Mouse (Mus musculus): ENCODE measurements around the gene Gab2. TPM values are rescaled to one million over a fixed set of nuclear protein-coding genes. Genes with fewer than 3 reads are reported as not detected.

Gene Gab2
- polyA plus RNA-seq, 1 experiment from 2014 or later = 12.1 TPM

- Histone ChIP-seq H3K4me1 (ENCODE audit: control insufficient read depth, insufficient read depth, low read length) (no peaks in the 10 kb centered on the region), H3K27me3 (ENCODE audit: control insufficient read depth, insufficient read depth, low read length) (no peaks in the 10 kb centered on the region), H3K9me3 (ENCODE audit: control insufficient read depth, low read length) (no peaks in the 10 kb centered on the region), H3K4me2 (replicated peaks; ENCODE audit: low read depth, low read length) (no peak overlapping the region), H3K27ac (ENCODE audit: low read depth, low read length) (no peak overlapping the region), H3K36me3 (ENCODE audit: control insufficient read depth, insufficient read depth, low read length) (peaks cover 7% of the 10 kb centered on the region), H3K4me3 (ENCODE audit: low read length) (no peak overlapping the region), H3K9ac (ENCODE audit: low read depth, low read length) (no peak overlapping the region)
- ATAC-seq (ENCODE audit: low FRiP score, low TSS enrichment) = no peak
These were observed 189.0 kb downstream of the Gab2 start for GRCm38 (mm10) chr7:97270367-97270766.

DNA sequence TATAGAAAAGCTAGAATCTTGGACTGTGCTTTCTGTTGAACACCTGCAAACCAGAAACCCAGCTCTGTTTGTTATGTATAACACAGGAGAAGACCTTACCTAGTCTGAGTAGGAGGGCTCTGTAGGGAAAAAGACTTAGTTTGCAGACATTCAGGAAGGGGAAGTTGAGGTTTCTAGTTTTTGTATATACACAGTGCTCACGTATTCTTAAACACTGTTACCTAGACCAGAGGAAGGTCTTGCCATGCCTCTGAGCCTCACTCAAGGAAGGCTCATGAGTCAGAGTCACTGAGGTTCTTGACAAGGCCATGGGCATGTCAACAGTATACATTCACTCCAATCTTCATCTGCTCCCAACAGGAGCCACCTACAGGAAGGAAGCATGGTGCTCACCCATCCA is 189.7 kb downstream of the Gab2 start:
- H3K4me1 ChIP-seq (ENCODE audit: control insufficient read depth, insufficient read depth, low read length) = no peaks in the 10 kb centered on the region
- no peak for ATAC-seq (ENCODE audit: low FRiP score, low TSS enrichment)
- H3K9me3 ChIP-seq (ENCODE audit: control insufficient read depth, low read length) = no peaks in the 10 kb centered on the region
- H3K4me3 ChIP-seq (ENCODE audit: low read length) = no peak overlapping the region
- H3K4me2 ChIP-seq (replicated peaks; ENCODE audit: low read depth, low read length) = no peak overlapping the region
- H3K36me3 ChIP-seq (ENCODE audit: control insufficient read depth, insufficient read depth, low read length) = peaks cover 7% of the 10 kb centered on the region
- H3K9ac ChIP-seq (ENCODE audit: low read depth, low read length) = no peak overlapping the region
- H3K27ac ChIP-seq (ENCODE audit: low read depth, low read length) = no peak overlapping the region
- no peaks in the 10 kb centered on the region for H3K27me3 ChIP-seq (ENCODE audit: control insufficient read depth, insufficient read depth, low read length)
- WGBS = 89% methylated on average over 1 of the region's 1 CpGs

GRCm38 (mm10) chr7:97296986-97297385 is 215.6 kb downstream of the Gab2 start:
- H3K4me3 ChIP-seq (ENCODE audit: low read length) = no peak overlapping the region
- no peak for ATAC-seq (ENCODE audit: low FRiP score, low TSS enrichment)
- 53% methylated on average over 2 of the region's 2 CpGs for WGBS
- no peak overlapping the region for H3K27ac ChIP-seq (ENCODE audit: low read depth, low read length)
- no peaks in the 10 kb centered on the region for H3K4me1 ChIP-seq (ENCODE audit: control insufficient read depth, insufficient read depth, low read length)
- H3K9me3 ChIP-seq (ENCODE audit: control insufficient read depth, low read length) = no peaks in the 10 kb centered on the region
- no peaks in the 10 kb centered on the region for H3K27me3 ChIP-seq (ENCODE audit: control insufficient read depth, insufficient read depth, low read length)
- peaks cover 27% of the 10 kb centered on the region for H3K36me3 ChIP-seq (ENCODE audit: control insufficient read depth, insufficient read depth, low read length)
- H3K4me2 ChIP-seq (replicated peaks; ENCODE audit: low read depth, low read length) = no peak overlapping the region
- H3K9ac ChIP-seq (ENCODE audit: low read depth, low read length) = no peak overlapping the region

DNA sequence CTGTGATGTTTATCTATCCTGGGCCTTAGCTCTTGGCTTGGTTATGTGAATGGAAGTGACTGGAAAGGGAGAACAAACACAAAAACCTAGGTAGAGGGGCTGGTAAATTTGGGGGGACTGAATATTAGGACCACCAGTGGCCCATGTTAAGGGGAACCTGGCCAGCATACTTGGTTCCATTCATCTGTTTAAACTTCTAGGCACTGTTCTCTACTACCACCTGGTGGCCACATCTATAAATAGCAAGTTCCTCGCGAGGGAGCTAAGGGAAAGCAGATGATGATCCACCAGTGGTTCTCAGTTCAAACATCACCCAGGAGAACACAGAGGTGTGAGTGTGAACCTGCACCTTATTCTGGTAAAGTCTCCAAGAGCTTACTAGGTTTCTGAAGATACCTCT is 216.1 kb downstream of the Gab2 start:
- WGBS = 0% methylated on average over 2 of the region's 2 CpGs
- no peak overlapping the region for H3K4me2 ChIP-seq (replicated peaks; ENCODE audit: low read depth, low read length)
- H3K36me3 ChIP-seq (ENCODE audit: control insufficient read depth, insufficient read depth, low read length) = peaks cover 32% of the 10 kb centered on the region
- no peak overlapping the region for H3K27ac ChIP-seq (ENCODE audit: low read depth, low read length)
- H3K4me3 ChIP-seq (ENCODE audit: low read length) = no peak overlapping the region
- no peak overlapping the region for H3K9ac ChIP-seq (ENCODE audit: low read depth, low read length)
- H3K4me1 ChIP-seq (ENCODE audit: control insufficient read depth, insufficient read depth, low read length) = no peaks in the 10 kb centered on the region
- no peaks in the 10 kb centered on the region for H3K9me3 ChIP-seq (ENCODE audit: control insufficient read depth, low read length)
- ATAC-seq (ENCODE audit: low FRiP score, low TSS enrichment) = no peak
- H3K27me3 ChIP-seq (ENCODE audit: control insufficient read depth, insufficient read depth, low read length) = no peaks in the 10 kb centered on the region

DNA sequence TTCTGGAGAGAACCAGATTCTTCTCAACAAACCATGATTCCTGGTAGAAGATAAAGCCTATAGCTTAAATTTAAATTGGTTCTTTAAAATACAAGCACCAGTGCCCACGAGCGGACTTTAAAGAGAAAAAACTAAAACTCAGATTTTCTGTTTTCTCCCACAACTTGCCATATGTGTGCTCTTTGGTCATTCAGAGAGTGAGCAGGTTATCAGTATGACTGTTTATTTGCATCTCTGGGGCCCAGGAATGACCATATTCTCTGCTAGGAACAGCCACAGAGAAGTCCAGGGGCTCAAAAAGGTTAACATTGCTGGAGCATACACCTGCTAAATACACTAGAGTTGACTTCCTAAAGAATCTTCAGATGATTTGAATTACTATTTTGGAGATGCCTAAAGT is 216.9 kb downstream of the Gab2 start:
- 97% methylated on average over 2 of the region's 2 CpGs for WGBS
- H3K27me3 ChIP-seq (ENCODE audit: control insufficient read depth, insufficient read depth, low read length) = no peaks in the 10 kb centered on the region
- ATAC-seq (ENCODE audit: low FRiP score, low TSS enrichment) = no peak
- no peaks in the 10 kb centered on the region for H3K9me3 ChIP-seq (ENCODE audit: control insufficient read depth, low read length)
- no peak overlapping the region for H3K27ac ChIP-seq (ENCODE audit: low read depth, low read length)
- H3K4me3 ChIP-seq (ENCODE audit: low read length) = no peak overlapping the region
- no peaks in the 10 kb centered on the region for H3K4me1 ChIP-seq (ENCODE audit: control insufficient read depth, insufficient read depth, low read length)
- no peak overlapping the region for H3K9ac ChIP-seq (ENCODE audit: low read depth, low read length)
- no peak overlapping the region for H3K4me2 ChIP-seq (replicated peaks; ENCODE audit: low read depth, low read length)
- H3K36me3 ChIP-seq (ENCODE audit: control insufficient read depth, insufficient read depth, low read length) = peaks cover 40% of the 10 kb centered on the region

DNA sequence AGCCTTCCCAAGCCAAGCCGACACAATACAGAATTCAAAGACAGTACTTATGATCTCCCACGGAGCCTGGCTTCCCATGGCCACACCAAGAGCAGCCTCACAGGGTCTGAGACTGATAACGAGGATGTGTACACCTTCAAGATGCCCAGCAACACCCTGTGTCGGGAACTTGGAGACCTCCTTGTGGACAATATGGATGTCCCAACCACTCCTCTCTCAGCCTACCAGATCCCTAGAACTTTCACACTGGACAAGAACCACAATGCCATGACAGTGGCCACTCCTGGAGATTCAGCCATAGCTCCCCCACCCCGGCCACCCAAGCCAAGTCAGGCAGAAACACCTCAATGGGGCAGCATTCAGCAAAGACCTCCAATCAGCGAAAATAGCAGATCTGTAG is 217.6 kb downstream of the Gab2 start:
- 80% methylated on average over 6 of the region's 6 CpGs for WGBS
- H3K9ac ChIP-seq (ENCODE audit: low read depth, low read length) = no peak overlapping the region
- no peak overlapping the region for H3K4me3 ChIP-seq (ENCODE audit: low read length)
- no peak for ATAC-seq (ENCODE audit: low FRiP score, low TSS enrichment)
- H3K27ac ChIP-seq (ENCODE audit: low read depth, low read length) = no peak overlapping the region
- no peaks in the 10 kb centered on the region for H3K27me3 ChIP-seq (ENCODE audit: control insufficient read depth, insufficient read depth, low read length)
- peaks cover 46% of the 10 kb centered on the region for H3K36me3 ChIP-seq (ENCODE audit: control insufficient read depth, insufficient read depth, low read length)
- no peak overlapping the region for H3K4me2 ChIP-seq (replicated peaks; ENCODE audit: low read depth, low read length)
- H3K4me1 ChIP-seq (ENCODE audit: control insufficient read depth, insufficient read depth, low read length) = no peaks in the 10 kb centered on the region
- H3K9me3 ChIP-seq (ENCODE audit: control insufficient read depth, low read length) = no peaks in the 10 kb centered on the region

GRCm38 (mm10) chr7:97300914-97301313 is 219.5 kb downstream of the Gab2 start:
- Histone ChIP-seq H3K9ac (ENCODE audit: low read depth, low read length) (no peak overlapping the region), H3K4me2 (replicated peaks; ENCODE audit: low read depth, low read length) (no peak overlapping the region), H3K27me3 (ENCODE audit: control insufficient read depth, insufficient read depth, low read length) (no peaks in the 10 kb centered on the region), H3K9me3 (ENCODE audit: control insufficient read depth, low read length) (no peaks in the 10 kb centered on the region), H3K27ac (ENCODE audit: low read depth, low read length) (no peak overlapping the region), H3K4me1 (ENCODE audit: control insufficient read depth, insufficient read depth, low read length) (no peaks in the 10 kb centered on the region), H3K4me3 (ENCODE audit: low read length) (no peak overlapping the region), H3K36me3 (ENCODE audit: control insufficient read depth, insufficient read depth, low read length) (peaks cover 63% of the 10 kb centered on the region)
- no peak for ATAC-seq (ENCODE audit: low FRiP score, low TSS enrichment)
- WGBS = 93% methylated on average over 2 of the region's 2 CpGs

GRCm38 (mm10) chr7:97301321-97301720 is 219.9 kb downstream of the Gab2 start:
- no peaks in the 10 kb centered on the region for H3K9me3 ChIP-seq (ENCODE audit: control insufficient read depth, low read length)
- H3K9ac ChIP-seq (ENCODE audit: low read depth, low read length) = no peak overlapping the region
- H3K36me3 ChIP-seq (ENCODE audit: control insufficient read depth, insufficient read depth, low read length) = peaks cover 65% of the 10 kb centered on the region
- no peaks in the 10 kb centered on the region for H3K4me1 ChIP-seq (ENCODE audit: control insufficient read depth, insufficient read depth, low read length)
- WGBS = 88% methylated on average over 8 of the region's 8 CpGs
- ATAC-seq (ENCODE audit: low FRiP score, low TSS enrichment) = no peak
- no peaks in the 10 kb centered on the region for H3K27me3 ChIP-seq (ENCODE audit: control insufficient read depth, insufficient read depth, low read length)
- H3K27ac ChIP-seq (ENCODE audit: low read depth, low read length) = no peak overlapping the region
- no peak overlapping the region for H3K4me3 ChIP-seq (ENCODE audit: low read length)
- H3K4me2 ChIP-seq (replicated peaks; ENCODE audit: low read depth, low read length) = no peak overlapping the region

GRCm38 (mm10) chr7:97302261-97302660 is 220.9 kb downstream of the Gab2 start:
- Histone ChIP-seq H3K36me3 (ENCODE audit: control insufficient read depth, insufficient read depth, low read length) (peaks cover 74% of the 10 kb centered on the region), H3K4me3 (ENCODE audit: low read length) (no peak overlapping the region), H3K4me1 (ENCODE audit: control insufficient read depth, insufficient read depth, low read length) (no peaks in the 10 kb centered on the region), H3K9me3 (ENCODE audit: control insufficient read depth, low read length) (no peaks in the 10 kb centered on the region), H3K27me3 (ENCODE audit: control insufficient read depth, insufficient read depth, low read length) (no peaks in the 10 kb centered on the region), H3K4me2 (replicated peaks; ENCODE audit: low read depth, low read length) (no peak overlapping the region), H3K27ac (ENCODE audit: low read depth, low read length) (no peak overlapping the region), H3K9ac (ENCODE audit: low read depth, low read length) (no peak overlapping the region)
- no peak for ATAC-seq (ENCODE audit: low FRiP score, low TSS enrichment)
- 88% methylated on average over 4 of the region's 4 CpGs for WGBS

DNA sequence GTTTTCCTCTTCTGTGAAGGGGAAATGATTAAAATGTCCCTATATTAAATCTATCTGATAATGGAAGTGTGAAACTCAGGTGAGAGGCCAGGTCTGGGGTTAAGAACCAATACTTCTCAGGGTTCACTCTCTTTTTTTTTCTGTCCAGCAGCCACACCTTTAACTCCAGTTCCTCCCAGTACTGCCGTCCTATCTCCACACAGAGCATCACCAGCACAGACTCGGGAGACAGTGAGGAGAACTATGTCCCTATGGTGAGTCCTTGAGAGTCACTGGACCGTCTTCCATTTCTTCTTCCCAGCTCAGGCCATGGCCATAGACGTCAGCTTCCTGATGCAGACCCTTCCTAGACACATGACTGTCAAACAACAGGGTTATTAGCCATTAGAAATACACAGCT is 221.5 kb downstream of the Gab2 start:
- Histone ChIP-seq H3K27ac (ENCODE audit: low read depth, low read length) (no peak overlapping the region), H3K9me3 (ENCODE audit: control insufficient read depth, low read length) (no peaks in the 10 kb centered on the region), H3K4me3 (ENCODE audit: low read length) (no peak overlapping the region), H3K9ac (ENCODE audit: low read depth, low read length) (no peak overlapping the region), H3K4me1 (ENCODE audit: control insufficient read depth, insufficient read depth, low read length) (no peaks in the 10 kb centered on the region), H3K4me2 (replicated peaks; ENCODE audit: low read depth, low read length) (no peak overlapping the region), H3K27me3 (ENCODE audit: control insufficient read depth, insufficient read depth, low read length) (no peaks in the 10 kb centered on the region), H3K36me3 (ENCODE audit: control insufficient read depth, insufficient read depth, low read length) (peaks cover 76% of the 10 kb centered on the region)
- no peak for ATAC-seq (ENCODE audit: low FRiP score, low TSS enrichment)
- 84% methylated on average over 4 of the region's 4 CpGs for WGBS
